Mouse (Mus musculus): ENCODE data around the gene Polr3e. TPM values are rescaled to one million over a fixed set of nuclear protein-coding genes. Genes with fewer than 3 reads are reported as not detected.

The Polr3e gene
- polyA plus RNA-seq (2012; rRNA removed) = 13.6 and 15.1 TPM in 2 replicates

DNA sequence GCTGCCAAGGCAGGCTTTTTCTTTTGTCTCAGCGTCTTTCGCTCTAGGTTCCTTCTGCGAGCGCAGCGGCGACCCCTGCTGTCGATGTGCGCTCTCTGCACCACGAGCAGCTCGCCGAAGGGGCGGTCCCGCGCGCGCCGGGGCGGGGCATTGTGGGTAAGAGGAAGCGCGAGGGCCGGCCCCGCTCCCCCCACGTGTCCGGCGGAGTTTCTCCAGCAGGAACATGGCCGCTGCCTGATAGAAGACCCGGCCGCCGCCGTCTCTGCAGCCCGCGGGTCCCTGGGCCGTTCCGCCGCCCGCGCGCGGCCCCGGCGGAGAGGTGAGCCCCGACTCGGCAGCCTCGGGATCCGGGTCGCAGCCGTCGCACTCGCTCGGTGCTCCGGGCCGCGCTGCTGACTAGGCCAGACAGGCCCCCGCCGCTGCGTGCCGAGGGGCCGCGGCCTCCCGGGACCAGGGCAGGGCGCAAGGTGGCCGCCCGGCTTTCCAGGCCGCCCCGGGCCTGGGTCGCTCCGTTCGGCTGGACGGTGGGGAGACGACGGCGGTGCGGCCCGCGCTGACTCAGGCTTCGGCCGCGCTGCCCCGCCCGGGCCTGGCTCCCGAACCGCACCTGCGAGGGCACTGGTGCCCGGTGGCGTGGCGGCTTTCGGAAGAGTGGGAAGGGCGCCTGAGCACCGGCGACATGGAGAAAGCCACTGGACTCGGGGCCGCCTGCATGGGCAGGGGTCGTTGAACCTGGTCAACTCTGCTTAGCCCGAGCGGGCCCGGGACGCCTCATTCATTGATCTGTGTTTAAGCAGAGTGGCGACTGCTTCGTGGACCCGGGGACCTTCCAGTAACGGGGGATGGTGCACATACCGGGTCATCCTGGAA is at the start of gene Polr3e:
Polr3e (plus strand) TSS at position 153 of the 870 bp plus-strand sequence.

GRCm38 (mm10) chr7:120982200-120982841 is 64.8 kb downstream of the Polr3e start, which contains the start of the genes Cdr2 and Mfsd13b:
Gene Cdr2 (minus strand): TSS chr7:120982312.
Gene Mfsd13b (plus strand): TSS chr7:120982509.

Other genes starting within 250 kb of the Polr3e start
- gene Pdzd9, start 247.4 kb upstream of the Polr3e start, polyA plus RNA-seq (2012; rRNA removed) = not detected in 2 replicates
- gene Mosmo, start 240.1 kb upstream of the Polr3e start, polyA plus RNA-seq (2012; rRNA removed) = 7.5 and 8.1 TPM in 2 replicates
- 0.08 and 0.10 TPM in 2 replicates for gene Vwa3a, start 178.4 kb upstream of the Polr3e start, polyA plus RNA-seq (2012; rRNA removed)
- 0.08 TPM in 1 of 2 replicates, not detected in the other for gene Gm5737, start 105.4 kb upstream of the Polr3e start, polyA plus RNA-seq (2012; rRNA removed)
- gene Eef2k, start 74.9 kb upstream of the Polr3e start, polyA plus RNA-seq (2012; rRNA removed) = 36.6 and 38.0 TPM in 2 replicates
- gene Cdr2, start 64.6 kb downstream of the Polr3e start, polyA plus RNA-seq (2012; rRNA removed) = 11.5 and 17.6 TPM in 2 replicates
- gene Mfsd13b, start 64.8 kb downstream of the Polr3e start, polyA plus RNA-seq (2012; rRNA removed) = 0.20 and 0.95 TPM in 2 replicates
- 34.3 and 38.2 TPM in 2 replicates for gene Mettl9, start 116.7 kb downstream of the Polr3e start, polyA plus RNA-seq (2012; rRNA removed)
- gene Igsf6, start 156.8 kb downstream of the Polr3e start, polyA plus RNA-seq (2012; rRNA removed) = 0.42 and 0.47 TPM in 2 replicates
- 0.06 TPM in 1 of 2 replicates, not detected in the other for gene Otoa, start 163.9 kb downstream of the Polr3e start, polyA plus RNA-seq (2012; rRNA removed)